7 mouse cellular contexts compared by ENCODE assay signal in genomic region chr3:133672742-133673447, GRCm38 (mm10).
A peak's percentile ranks its signal among the peaks of the same experiment; 100 is the strongest.
DNase-seq lines count a peak whose midpoint lies in the region; ATAC-seq lines count a peak whose summit lies in the region.

No protein-coding gene starts in this region.

- intact Hi-C loops in left cerebral cortex, postnatal 25 days (cut with DNase I), result no loop called here

- peak; percentile 29 for DNase-seq in retina, postnatal 1 day
- DNase-seq in retina, embryonic 14.5 days (ENCODE audit: low spot score), result no peak
- peak; percentile 42 to 61 for DNase-seq in heart, adult 9 months (ENCODE audit: low spot score in 2 of 2)
- DNase-seq in left cerebral cortex, postnatal 25 days (ENCODE audit: low spot score in 2 of 2), result peak; percentile 35 to 84
- no peak for DNase-seq in spleen, postnatal 36 days (ENCODE audit: low spot score in 2 of 2)
- DNase-seq in spleen, adult 12 weeks (ENCODE audit: low spot score), result no peak

- peak; percentile 80; the same call in 1 of the 2 replicates for ATAC-seq in common myeloid progenitor, adult 5-6 weeks (replicated peaks; ENCODE audit: low read depth, poor library complexity, severe bottlenecking)

Comparison
In these comparisons a context has a peak if more than half of its experiments do, and no peak if none do; other contexts are left out.
1. DNase-seq: peak in retina, postnatal 1 day (single experiment), heart, adult 9 months (2 of 2) and left cerebral cortex, postnatal 25 days (2 of 2); none in retina, embryonic 14.5 days (single experiment), spleen, postnatal 36 days (0 of 2) and spleen, adult 12 weeks (single experiment).